Comparison of ENCODE assay signal across 18 mouse cellular contexts in genomic region chr5:134186059-134186458, GRCm38 (mm10).
"Had no signal": no experiment of that assay in that cellular context is flagged by ENCODE, and none has a peak within 500 bp of the region (broad histone marks: within the 10 kb centered on the region; RNA-seq: fewer than 3 reads in every experiment).

No protein-coding gene starts in this region.

- ATAC-seq: intestine, embryonic 16.5 days; lung, postnatal 0 days; midbrain, embryonic 13.5 days; midbrain, embryonic 16.5 days had no signal

- H3K4me2 ChIP-seq: liver, embryonic 13.5 days; midbrain, embryonic 13.5 days; neural tube, embryonic 13.5 days had no signal

- H3K4me3 ChIP-seq: liver, embryonic 13.5 days; megakaryocyte, embryonic 14.5 days; midbrain, embryonic 10.5 days; midbrain, embryonic 13.5 days; myocyte; neural tube, embryonic 13.5 days had no signal

- H3K27ac ChIP-seq: kidney, postnatal 0 days; liver, embryonic 13.5 days; midbrain, embryonic 10.5 days; midbrain, embryonic 13.5 days; neural tube, embryonic 13.5 days had no signal

- H3K9me3 ChIP-seq: liver, embryonic 13.5 days; megakaryocyte, embryonic 14.5 days; midbrain, embryonic 10.5 days; midbrain, embryonic 13.5 days; neural tube, embryonic 13.5 days had no signal

- H3K9ac ChIP-seq: liver, embryonic 13.5 days; midbrain, embryonic 13.5 days; neural tube, embryonic 13.5 days had no signal

- H3K36me3 ChIP-seq: liver, embryonic 13.5 days; midbrain, embryonic 10.5 days; midbrain, embryonic 13.5 days; neural tube, embryonic 13.5 days had no signal

- DNase-seq: kidney, adult 18-20 months; kidney, adult 9 months; kidney, postnatal 25 days; left cerebral cortex, postnatal 4 days; liver, embryonic 13.5 days; lung, adult 2 months; lung, postnatal 36 days; thymus, adult 18-20 months; thymus, postnatal 25 days had no signal

- H3K27me3 ChIP-seq: liver, embryonic 13.5 days; megakaryocyte, embryonic 14.5 days; midbrain, embryonic 13.5 days; neural tube, embryonic 13.5 days had no signal
